Mouse (Mus musculus) erythroblast, embryonic 14.5 days (primary cell): Measurements from ENCODE around the gene Hydin.

ENCODE experiments used
- GATA1 ChIP-seq: IDR thresholded peaks from 2 replicates; pipeline ENCODE4 v1.6.1; 2012; ENCODE audit warnings: low read length, inconsistent platforms, mixed read lengths
- TAL1 ChIP-seq: IDR thresholded peaks from 3 replicates; pipeline ENCODE4 v1.6.1; 2012; ENCODE audit warnings: low read length, inconsistent platforms, mixed read lengths

GRCm38 (mm10) chr8:110651847-110652246 is 385.1 kb downstream of the Hydin start:
- TF ChIP-seq TAL1 = no peak
- TF ChIP-seq GATA1 = no peak
